Mouse (Mus musculus): ENCODE data around the gene Dicer1.
A peak's percentile ranks its signal among the peaks of the same experiment; 100 is the strongest.
"Not testable (repeated sequence)": the region's sequence is repeated elsewhere in the genome, so short reads cannot be mapped to it uniquely, and the experiment has no call there.

Dicer1 gene

GRCm38 (mm10) chr12:104740841-104741787 lies 10.6 kb downstream of the Dicer1 start:
- DNase-seq (ENCODE audit: low spot score) = no peak

- DNase-seq (ENCODE audit: low spot score) = no peak
Observed at GRCm38 (mm10) chr12:104738931-104739330, 12.8 kb downstream of the Dicer1 start.

- DNase-seq (ENCODE audit: low spot score) = no peak
Observed at GRCm38 (mm10) chr12:104738446-104738845, 13.3 kb downstream of the Dicer1 start.

- no peak for DNase-seq (ENCODE audit: low spot score)
Observed at GRCm38 (mm10) chr12:104737666-104738065, 14.1 kb downstream of the Dicer1 start.

GRCm38 (mm10) chr12:104735993-104736395 lies 15.8 kb downstream of the Dicer1 start:
- DNase-seq (ENCODE audit: low spot score) = no peak

- DNase-seq (ENCODE audit: low spot score) = no peak
Observed at GRCm38 (mm10) chr12:104733165-104733564, 18.6 kb downstream of the Dicer1 start.

GRCm38 (mm10) chr12:104731782-104732181 lies 20.0 kb downstream of the Dicer1 start:
- no peak for DNase-seq (ENCODE audit: low spot score)

GRCm38 (mm10) chr12:104726436-104726835 lies 25.3 kb downstream of the Dicer1 start:
- DNase-seq (ENCODE audit: low spot score) = not testable (repeated sequence)

- no peak for DNase-seq (ENCODE audit: low spot score)
Observed at GRCm38 (mm10) chr12:104722056-104722455, 29.7 kb downstream of the Dicer1 start.

GRCm38 (mm10) chr12:104721011-104721410 lies 30.7 kb downstream of the Dicer1 start:
- DNase-seq (ENCODE audit: low spot score) = no peak

GRCm38 (mm10) chr12:104718956-104719355 lies 32.8 kb downstream of the Dicer1 start:
- no peak for DNase-seq (ENCODE audit: low spot score)

GRCm38 (mm10) chr12:104716409-104716808 lies 35.3 kb downstream of the Dicer1 start:
- DNase-seq (ENCODE audit: low spot score) = no peak

- DNase-seq (ENCODE audit: low spot score) = no peak
Observed at GRCm38 (mm10) chr12:104715453-104715852, 36.3 kb downstream of the Dicer1 start.

- DNase-seq (ENCODE audit: low spot score) = no peak
Observed at GRCm38 (mm10) chr12:104700266-104700665, 51.5 kb downstream of the Dicer1 start.

GRCm38 (mm10) chr12:104699753-104700152 lies 52.0 kb downstream of the Dicer1 start:
- peak; percentile 17 for DNase-seq (ENCODE audit: low spot score)

- no peak for DNase-seq (ENCODE audit: low spot score)
Observed at GRCm38 (mm10) chr12:104695514-104695913, 56.2 kb downstream of the Dicer1 start.

- DNase-seq (ENCODE audit: low spot score) = no peak
Observed at GRCm38 (mm10) chr12:104692864-104693263, 58.9 kb downstream of the Dicer1 start.

- DNase-seq (ENCODE audit: low spot score) = no peak
Observed at GRCm38 (mm10) chr12:104690412-104690811, 61.3 kb downstream of the Dicer1 start.

- no peak for DNase-seq (ENCODE audit: low spot score)
Observed at GRCm38 (mm10) chr12:104688870-104689269, 62.9 kb downstream of the Dicer1 start.

- DNase-seq (ENCODE audit: low spot score) = no peak
Observed at GRCm38 (mm10) chr12:104684411-104684931, 67.3 kb downstream of the Dicer1 start.

GRCm38 (mm10) chr12:104679819-104680132 lies 72.0 kb downstream of the Dicer1 start:
- no peak for DNase-seq (ENCODE audit: low spot score)

- no peak for DNase-seq (ENCODE audit: low spot score)
Observed at GRCm38 (mm10) chr12:104679121-104679818, 72.5 kb downstream of the Dicer1 start.

- no peak for DNase-seq (ENCODE audit: low spot score)
Observed at GRCm38 (mm10) chr12:104678462-104678861, 73.3 kb downstream of the Dicer1 start.
